Mouse (Mus musculus): ENCODE results near the gene Grin2a. TPM values are rescaled to one million over a fixed set of nuclear protein-coding genes. Genes with fewer than 3 reads are reported as not detected.

The Grin2a gene
- polyA plus RNA-seq, 1 experiment from 2014 or later: not detected

- no peaks in the 10 kb centered on the region for H3K27me3 ChIP-seq (ENCODE audit: insufficient read depth, low read length)
- TF ChIP-seq EP300 (IDR thresholded peaks at IDR 0.05; ENCODE audit: low read depth) (no peak), CTCF (IDR thresholded peaks at IDR 0.05; ENCODE audit: low read depth) (no peak)
- H3K4me3 ChIP-seq (ENCODE audit: low read depth, low read length): no peak overlapping the region
- no peak overlapping the region for H3K4me2 ChIP-seq (ENCODE audit: low read depth, low read length)
- WGBS (ENCODE audit: insufficient replicate concordance): 52% methylated on average over 1 of the region's 1 CpGs
- ATAC-seq (no peak), DNase-seq (no peak)
- no peaks in the 10 kb centered on the region for H3K4me1 ChIP-seq (ENCODE audit: insufficient read depth)
- H3K36me3 ChIP-seq (replicated peaks; ENCODE audit: insufficient read depth, low read length): no peaks in the 10 kb centered on the region
- H3K9ac ChIP-seq (replicated peaks): no peak overlapping the region
- no peaks in the 10 kb centered on the region for H3K9me3 ChIP-seq (ENCODE audit: low read length)
- no peak overlapping the region for H3K27ac ChIP-seq (ENCODE audit: low read depth)
These were observed 195.1 kb downstream of the Grin2a start for GRCm38 (mm10) chr16:9800221-9800620.

GRCm38 (mm10) chr16:9792976-9793375, 202.4 kb downstream of the Grin2a start:
- Histone ChIP-seq H3K9me3 (ENCODE audit: low read length) (no peaks in the 10 kb centered on the region), H3K4me2 (ENCODE audit: low read depth, low read length) (no peak overlapping the region), H3K27ac (ENCODE audit: low read depth) (no peak overlapping the region), H3K36me3 (replicated peaks; ENCODE audit: insufficient read depth, low read length) (no peaks in the 10 kb centered on the region), H3K4me3 (ENCODE audit: low read depth, low read length) (no peak overlapping the region), H3K4me1 (ENCODE audit: insufficient read depth) (no peaks in the 10 kb centered on the region), H3K27me3 (ENCODE audit: insufficient read depth, low read length) (no peaks in the 10 kb centered on the region), H3K9ac (replicated peaks) (no peak overlapping the region)
- DNase-seq (no peak), ATAC-seq (no peak)
- TF ChIP-seq CTCF (IDR thresholded peaks at IDR 0.05; ENCODE audit: low read depth): no peak
- no peak for TF ChIP-seq EP300 (IDR thresholded peaks at IDR 0.05; ENCODE audit: low read depth)
- 74% methylated on average over 2 of the region's 2 CpGs for WGBS (ENCODE audit: insufficient replicate concordance)

- H3K4me1 ChIP-seq (ENCODE audit: insufficient read depth): no peaks in the 10 kb centered on the region
- TF ChIP-seq CTCF (IDR thresholded peaks at IDR 0.05; ENCODE audit: low read depth) (no peak), EP300 (IDR thresholded peaks at IDR 0.05; ENCODE audit: low read depth) (no peak)
- no peak overlapping the region for H3K4me3 ChIP-seq (ENCODE audit: low read depth, low read length)
- no peaks in the 10 kb centered on the region for H3K36me3 ChIP-seq (replicated peaks; ENCODE audit: insufficient read depth, low read length)
- H3K9me3 ChIP-seq (ENCODE audit: low read length): no peaks in the 10 kb centered on the region
- H3K27ac ChIP-seq (ENCODE audit: low read depth): no peak overlapping the region
- WGBS (ENCODE audit: insufficient replicate concordance): 32% methylated on average over 1 of the region's 1 CpGs
- no peak overlapping the region for H3K4me2 ChIP-seq (ENCODE audit: low read depth, low read length)
- no peak for ATAC-seq
- no peaks in the 10 kb centered on the region for H3K27me3 ChIP-seq (ENCODE audit: insufficient read depth, low read length)
- DNase-seq: no peak
- H3K9ac ChIP-seq (replicated peaks): no peak overlapping the region
These were observed 209.1 kb downstream of the Grin2a start for GRCm38 (mm10) chr16:9786261-9786660.

- no peak for ATAC-seq
- 66% methylated on average over 4 of the region's 4 CpGs for WGBS (ENCODE audit: insufficient replicate concordance)
- TF ChIP-seq CTCF (IDR thresholded peaks at IDR 0.05; ENCODE audit: low read depth) (no peak), EP300 (IDR thresholded peaks at IDR 0.05; ENCODE audit: low read depth) (no peak)
These were observed 209.5 kb downstream of the Grin2a start for GRCm38 (mm10) chr16:9785821-9786220.

GRCm38 (mm10) chr16:9768981-9769380, 226.4 kb downstream of the Grin2a start:
- no peak overlapping the region for H3K4me3 ChIP-seq (ENCODE audit: low read depth, low read length)
- 52% methylated on average over 1 of the region's 1 CpGs for WGBS (ENCODE audit: insufficient replicate concordance)
- ATAC-seq: no peak
- H3K27me3 ChIP-seq (ENCODE audit: insufficient read depth, low read length): no peaks in the 10 kb centered on the region
- DNase-seq: no peak
- H3K4me1 ChIP-seq (ENCODE audit: insufficient read depth): no peaks in the 10 kb centered on the region
- H3K27ac ChIP-seq (ENCODE audit: low read depth): no peak overlapping the region
- TF ChIP-seq EP300 (IDR thresholded peaks at IDR 0.05; ENCODE audit: low read depth) (no peak), CTCF (IDR thresholded peaks at IDR 0.05; ENCODE audit: low read depth) (no peak)
- no peaks in the 10 kb centered on the region for H3K9me3 ChIP-seq (ENCODE audit: low read length)
- H3K4me2 ChIP-seq (ENCODE audit: low read depth, low read length): no peak overlapping the region
- no peak overlapping the region for H3K9ac ChIP-seq (replicated peaks)
- H3K36me3 ChIP-seq (replicated peaks; ENCODE audit: insufficient read depth, low read length): no peaks in the 10 kb centered on the region

More at GRCm38 (mm10) chr16:9785821-9786220, 209.5 kb downstream of the Grin2a start:
- DNase-seq: no peak
- Histone ChIP-seq H3K36me3 (replicated peaks; ENCODE audit: insufficient read depth, low read length) (no peaks in the 10 kb centered on the region), H3K9ac (replicated peaks) (no peak overlapping the region), H3K27me3 (ENCODE audit: insufficient read depth, low read length) (no peaks in the 10 kb centered on the region), H3K9me3 (ENCODE audit: low read length) (no peaks in the 10 kb centered on the region), H3K4me2 (ENCODE audit: low read depth, low read length) (no peak overlapping the region), H3K4me3 (ENCODE audit: low read depth, low read length) (no peak overlapping the region), H3K27ac (ENCODE audit: low read depth) (no peak overlapping the region), H3K4me1 (ENCODE audit: insufficient read depth) (no peaks in the 10 kb centered on the region)

GRCm38 (mm10) chr16:9768356-9768755, 227.0 kb downstream of the Grin2a start:
- no peak for DNase-seq
- WGBS (ENCODE audit: insufficient replicate concordance): 59% methylated on average over 5 of the region's 5 CpGs
- Histone ChIP-seq H3K27ac (ENCODE audit: low read depth) (no peak overlapping the region), H3K9ac (replicated peaks) (no peak overlapping the region), H3K4me3 (ENCODE audit: low read depth, low read length) (no peak overlapping the region), H3K9me3 (ENCODE audit: low read length) (no peaks in the 10 kb centered on the region), H3K4me1 (ENCODE audit: insufficient read depth) (no peaks in the 10 kb centered on the region), H3K36me3 (replicated peaks; ENCODE audit: insufficient read depth, low read length) (no peaks in the 10 kb centered on the region), H3K4me2 (ENCODE audit: low read depth, low read length) (no peak overlapping the region), H3K27me3 (ENCODE audit: insufficient read depth, low read length) (no peaks in the 10 kb centered on the region)
- TF ChIP-seq CTCF (IDR thresholded peaks at IDR 0.05; ENCODE audit: low read depth): no peak
- no peak for ATAC-seq

- Histone ChIP-seq H3K4me3 (ENCODE audit: low read depth, low read length) (no peak overlapping the region), H3K4me1 (ENCODE audit: insufficient read depth) (no peaks in the 10 kb centered on the region), H3K9ac (replicated peaks) (no peak overlapping the region), H3K27ac (ENCODE audit: low read depth) (no peak overlapping the region), H3K9me3 (ENCODE audit: low read length) (no peaks in the 10 kb centered on the region), H3K36me3 (replicated peaks; ENCODE audit: insufficient read depth, low read length) (no peaks in the 10 kb centered on the region), H3K27me3 (ENCODE audit: insufficient read depth, low read length) (no peaks in the 10 kb centered on the region), H3K4me2 (ENCODE audit: low read depth, low read length) (no peak overlapping the region)
- DNase-seq (no peak), ATAC-seq (no peak)
- WGBS (ENCODE audit: insufficient replicate concordance): 74% methylated on average over 3 of the region's 3 CpGs
- no peak for TF ChIP-seq CTCF (IDR thresholded peaks at IDR 0.05; ENCODE audit: low read depth)
- no peak for TF ChIP-seq EP300 (IDR thresholded peaks at IDR 0.05; ENCODE audit: low read depth)
These were observed 227.4 kb downstream of the Grin2a start for GRCm38 (mm10) chr16:9767946-9768345.
